Mouse (Mus musculus) ES-E14 (cell line): ENCODE data around the gene Gm21885. TPM values are rescaled to one million over a fixed set of nuclear protein-coding genes. Genes with fewer than 3 reads are reported as not detected.
A peak's percentile ranks its signal among the peaks of the same experiment; 100 is the strongest.

Source experiments
- DNase-seq: peaks from one replicate; pipeline ENCODE4 v3.0.0-alpha.2; 2013; ENCODE audit warnings: low read depth, low spot score
- H3K27ac ChIP-seq: 2 replicates; pipeline ENCODE4 v1.5.1; 2012; ENCODE audit warnings: low read depth, mild to moderate bottlenecking, low read length, moderate library complexity, mixed read lengths; ENCODE audit not compliant: poor library complexity, insufficient read depth, severe bottlenecking
- H3K36me3 ChIP-seq: 2 replicates; pipeline ENCODE4 v1.6.1; 2012; ENCODE audit warnings: mild to moderate bottlenecking, low read length, moderate library complexity, mixed read lengths; ENCODE audit not compliant: control insufficient read depth, poor library complexity, insufficient read depth, severe bottlenecking
- H3K4me1 ChIP-seq, 2 experiments: fragments of 150-350 bp in 1 of 2; sonication (generic) in 1 of 2; 2 replicates each; pipeline ENCODE4 v1.6.1; 2012; ENCODE audit warnings: low read length in 2 of 2, mild to moderate bottlenecking in 1 of 2, mixed read lengths in 1 of 2; ENCODE audit not compliant: control insufficient read depth in 2 of 2, insufficient read depth in 2 of 2, poor library complexity in 1 of 2
- H3K4me3 ChIP-seq, 2 experiments: fragments of 150-350 bp in 1 of 2; sonication (generic) in 1 of 2; 2 replicates each; pipeline ENCODE4 v1.5.1; 2012; ENCODE audit warnings: low read length in 2 of 2, low read depth in 1 of 2, mild to moderate bottlenecking in 1 of 2, mixed read lengths in 1 of 2; ENCODE audit not compliant: insufficient read depth in 1 of 2, poor library complexity in 1 of 2, severe bottlenecking in 1 of 2
- H3K9ac ChIP-seq: 2 replicates; pipeline ENCODE4 v1.6.1; 2012; ENCODE audit warnings: low read depth, mild to moderate bottlenecking, low read length, mixed read lengths; ENCODE audit not compliant: poor library complexity, insufficient read depth, severe bottlenecking
- H3K9me3 ChIP-seq: fragments of 150-350 bp; sonication (generic); 2 replicates; pipeline ENCODE4 v1.6.1; 2012; ENCODE audit warnings: low read depth, mild to moderate bottlenecking, low read length; ENCODE audit not compliant: control insufficient read depth, insufficient read depth
- CHD2 ChIP-seq: IDR thresholded peaks from 2 replicates; pipeline ENCODE4 v1.6.1; 2014; ENCODE audit warnings: mild to moderate bottlenecking, low read depth, low read length, inconsistent platforms
- HCFC1 ChIP-seq: IDR thresholded peaks from 2 replicates; pipeline ENCODE4 v1.6.1; 2012; ENCODE audit warnings: low read length, inconsistent platforms, borderline replicate concordance; ENCODE audit not compliant: insufficient read depth
- MAFK ChIP-seq: IDR thresholded peaks from 2 replicates; pipeline ENCODE4 v1.6.1; 2014; ENCODE audit warnings: mild to moderate bottlenecking, low read depth, low read length, inconsistent platforms; ENCODE audit not compliant: insufficient read depth
- ZC3H11A ChIP-seq: IDR thresholded peaks from 2 replicates; pipeline ENCODE4 v1.6.1; 2012; ENCODE audit warnings: low read depth, mild to moderate bottlenecking, inconsistent platforms, low read length, borderline replicate concordance
- ZNF384 ChIP-seq: IDR thresholded peaks from 2 replicates; pipeline ENCODE4 v1.6.1; 2012; ENCODE audit warnings: low read depth, low read length, inconsistent platforms
- in situ Hi-C, 2 experiments: fragments of 600-800 bp; cut with MboI; formaldehyde crosslinking; loops; one replicate each; pipeline ENCODE4 v1.15.1; 2025; ENCODE audit warnings: low sequenced_read_pairs in 2 of 2, inconsistent platforms in 1 of 2; ENCODE audit not compliant: unreplicated experiment in 2 of 2
- total RNA-seq: library from RNA; depleted of rRNA; stranded (reverse); fragments of 300-350 nt; gene quantifications from 2 replicates; pipeline ENCODE4 v1.2.3, GENCODE M21; 2012; rRNA removed

The Gm21885 gene
- total RNA-seq, 1 experiment, result 0.40 TPM

- in situ Hi-C loops, result no loop called here
- DNase-seq, result no peak
- Histone ChIP-seq H3K4me3 (no peak overlapping the region), H3K4me1 (no peaks in the 10 kb centered on the region), H3K36me3 (peaks cover 2% of the 10 kb centered on the region), H3K27ac (no peak overlapping the region), H3K9me3 (no peaks in the 10 kb centered on the region), H3K9ac (no peak overlapping the region)
- TF ChIP-seq ZNF384 (peak; percentile 78), MAFK (no peak), ZC3H11A (no peak), CHD2 (no peak), HCFC1 (no peak)
Measured at GRCm38 (mm10) chr11:94329270-94329891, 47.7 kb downstream of the Gm21885 start.

DNA sequence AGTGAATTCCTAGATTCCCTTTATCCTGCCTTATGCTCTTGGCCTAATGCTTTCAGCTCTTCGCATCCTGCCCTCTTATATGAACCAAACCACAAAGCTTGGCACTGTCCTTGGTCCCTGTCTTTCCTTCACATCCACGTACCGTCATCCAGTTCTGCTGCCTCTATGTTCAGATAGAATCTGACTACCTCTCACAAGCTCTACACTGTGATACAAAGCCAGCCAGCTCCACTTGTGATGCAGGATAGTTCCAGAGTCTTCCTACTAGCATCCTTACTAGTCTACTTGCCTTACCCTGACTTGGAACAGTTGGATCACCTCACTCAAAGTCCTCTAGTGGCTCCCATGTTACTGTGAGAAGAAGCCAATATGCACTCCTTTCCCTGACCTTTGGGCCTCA is 48.5 kb downstream of the Gm21885 start:
- DNase-seq, result no peak
- Histone ChIP-seq H3K4me3 (no peak overlapping the region), H3K36me3 (peaks cover 6% of the 10 kb centered on the region), H3K9me3 (no peaks in the 10 kb centered on the region), H3K9ac (no peak overlapping the region), H3K27ac (no peak overlapping the region), H3K4me1 (no peaks in the 10 kb centered on the region)
- TF ChIP-seq HCFC1 (no peak), CHD2 (no peak), MAFK (no peak)
- in situ Hi-C loops, result loop anchor here in 1 of 2 experiments (10.0 kb wide), 1 partner anchor 155 kb away; the partner anchor contains the start of gene Spata20

DNA sequence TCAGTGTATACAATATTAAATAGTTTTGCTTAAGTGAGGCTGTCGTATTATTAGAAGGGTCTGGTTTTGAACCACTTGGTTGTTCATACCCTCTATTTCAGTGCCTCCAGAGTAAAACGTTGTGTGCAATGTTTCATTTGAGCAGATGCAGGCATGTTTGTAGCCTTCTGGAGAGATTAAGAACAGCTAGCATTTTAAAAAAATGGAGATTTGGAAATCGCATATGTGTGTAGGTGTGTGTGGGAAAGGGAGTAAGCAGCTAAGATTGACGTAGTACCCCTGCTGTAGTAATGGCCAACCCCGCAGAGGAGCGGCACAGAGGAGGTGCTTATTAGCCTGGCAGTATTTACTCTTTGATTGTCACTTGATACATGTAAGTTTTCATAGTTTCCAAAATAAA is 51.1 kb downstream of the Gm21885 start:
- DNase-seq, result no peak
- Histone ChIP-seq H3K4me1 (no peaks in the 10 kb centered on the region), H3K9ac (no peak overlapping the region), H3K36me3 (peaks cover 6% of the 10 kb centered on the region), H3K27ac (no peak overlapping the region), H3K9me3 (no peaks in the 10 kb centered on the region), H3K4me3 (no peak overlapping the region)
- TF ChIP-seq ZC3H11A (no peak), MAFK (no peak)
- in situ Hi-C loops, result loop anchor here in 1 of 2 experiments (10.0 kb wide), 1 partner anchor 152 kb away; the partner anchor contains the start of gene Spata20

GRCm38 (mm10) chr11:94334386-94334968 is 52.8 kb downstream of the Gm21885 start:
- Histone ChIP-seq H3K9ac (no peak overlapping the region), H3K4me3 (no peak overlapping the region), H3K36me3 (peaks cover 10% of the 10 kb centered on the region), H3K9me3 (no peaks in the 10 kb centered on the region), H3K4me1 (no peaks in the 10 kb centered on the region), H3K27ac (no peak overlapping the region)
- no peak for DNase-seq
- in situ Hi-C loops, result loop anchor here in 1 of 2 experiments (10.0 kb wide), 1 partner anchor 150 kb away; the partner anchor contains the start of gene Spata20
- no peak for TF ChIP-seq HCFC1
- no peak for TF ChIP-seq CHD2
- no peak for TF ChIP-seq ZNF384
- TF ChIP-seq MAFK, result no peak
- no peak for TF ChIP-seq ZC3H11A

Other genes with a start within 250 kb of the Gm21885 start
- gene Tob1, start 70.4 kb upstream of the Gm21885 start, total RNA-seq, result 10.8 and 11.3 TPM in 2 replicates
- gene Wfikkn2, start 35.9 kb upstream of the Gm21885 start, total RNA-seq, result 0.31 and 0.53 TPM in 2 replicates
- gene Luc7l3, start 40.1 kb downstream of the Gm21885 start, total RNA-seq, result 60.3 and 66.8 TPM in 2 replicates
- 29.2 and 42.7 TPM in 2 replicates for gene Ankrd40, start 46.1 kb downstream of the Gm21885 start, total RNA-seq
- gene Abcc3, start 111.1 kb downstream of the Gm21885 start, total RNA-seq, result 0.79 and 1.5 TPM in 2 replicates
- 1.6 and 2.2 TPM in 2 replicates for gene Cacna1g, start 192.3 kb downstream of the Gm21885 start, total RNA-seq
- 0.26 and 0.71 TPM in 2 replicates for gene Spata20, start 204.3 kb downstream of the Gm21885 start, total RNA-seq
- 0.48 and 1.7 TPM in 2 replicates for gene Epn3, start 218.1 kb downstream of the Gm21885 start, total RNA-seq
- gene Mycbpap, start 239.9 kb downstream of the Gm21885 start, total RNA-seq, result 0.45 and 0.48 TPM in 2 replicates